Mouse (Mus musculus): ENCODE data around the gene Mospd3.

DNA sequence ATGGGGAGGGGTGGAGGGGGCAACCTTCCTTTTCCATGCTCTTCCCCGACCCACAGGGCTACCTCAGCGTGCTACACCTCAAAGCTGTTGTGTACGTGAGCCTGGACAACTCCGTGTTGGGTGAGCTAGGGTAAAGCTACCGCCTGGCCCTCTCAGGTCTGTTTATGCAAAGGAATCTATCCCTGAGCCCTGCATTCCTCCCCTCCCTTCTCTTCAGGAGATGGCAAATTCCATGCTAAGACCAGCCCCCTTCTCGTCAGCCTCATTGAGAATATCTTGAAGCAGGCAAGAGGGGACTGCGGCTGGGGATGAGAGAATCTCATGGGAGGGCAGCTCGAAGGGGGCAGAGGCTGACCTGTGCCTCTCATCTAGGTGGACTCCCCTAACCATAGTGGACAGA, 18.2 kb downstream of the Mospd3 start:
- no peak for TF ChIP-seq POLR2A (IDR thresholded peaks at IDR 0.05; ENCODE audit: control insufficient read depth, extremely low read depth, insufficient read depth, low read length, poor library complexity)
- TF ChIP-seq CTCF (IDR thresholded peaks at IDR 0.05; ENCODE audit: borderline replicate concordance, control insufficient read depth, extremely low read depth, insufficient read depth, low read length, poor library complexity), result no peak
